Mouse (Mus musculus) bone marrow, adult 2 months (tissue): ENCODE data around the gene Gm2564.
"Not testable (repeated sequence)": the region's sequence is repeated elsewhere in the genome, so short reads cannot be mapped to it uniquely, and the experiment has no call there.

ENCODE experiments used
- CTCF ChIP-seq: fragments of 200-500 bp; IDR thresholded peaks from 2 replicates; pipeline ENCODE4 v1.5.1; 2011; ENCODE audit warnings: low read length, control low read depth; ENCODE audit not compliant: control insufficient read depth, insufficient read depth
- POLR2A ChIP-seq: fragments of 200-500 bp; IDR thresholded peaks from 2 replicates; pipeline ENCODE4 v1.6.1; 2011; ENCODE audit warnings: low read depth, mild to moderate bottlenecking, control low read depth, low read length, borderline replicate concordance; ENCODE audit not compliant: control insufficient read depth

- not testable (repeated sequence) for TF ChIP-seq CTCF, POLR2A
These were observed at the start of gene Gm2564 for GRCm38 (mm10) chr4:42629419-42629818.
